Mouse (Mus musculus) ES-E14 (cell line): ENCODE measurements around the gene Adgrg1.

Source experiments
- CHD2 ChIP-seq: IDR thresholded peaks from 2 replicates; pipeline ENCODE4 v1.6.1; 2014; ENCODE audit warnings: mild to moderate bottlenecking, low read depth, low read length, inconsistent platforms
- HCFC1 ChIP-seq: IDR thresholded peaks from 2 replicates; pipeline ENCODE4 v1.6.1; 2012; ENCODE audit warnings: low read length, inconsistent platforms, borderline replicate concordance; ENCODE audit not compliant: insufficient read depth
- MAFK ChIP-seq: IDR thresholded peaks from 2 replicates; pipeline ENCODE4 v1.6.1; 2014; ENCODE audit warnings: mild to moderate bottlenecking, low read depth, low read length, inconsistent platforms; ENCODE audit not compliant: insufficient read depth
- ZC3H11A ChIP-seq: IDR thresholded peaks from 2 replicates; pipeline ENCODE4 v1.6.1; 2012; ENCODE audit warnings: low read depth, mild to moderate bottlenecking, inconsistent platforms, low read length, borderline replicate concordance
- ZNF384 ChIP-seq: IDR thresholded peaks from 2 replicates; pipeline ENCODE4 v1.6.1; 2012; ENCODE audit warnings: low read depth, low read length, inconsistent platforms

GRCm38 (mm10) chr8:94987553-94987952, 13.0 kb downstream of the Adgrg1 start:
- TF ChIP-seq ZC3H11A (no peak), MAFK (no peak), HCFC1 (no peak), CHD2 (no peak), ZNF384 (no peak)
